Mouse (Mus musculus): ENCODE data around the gene Zfp692.

DNA sequence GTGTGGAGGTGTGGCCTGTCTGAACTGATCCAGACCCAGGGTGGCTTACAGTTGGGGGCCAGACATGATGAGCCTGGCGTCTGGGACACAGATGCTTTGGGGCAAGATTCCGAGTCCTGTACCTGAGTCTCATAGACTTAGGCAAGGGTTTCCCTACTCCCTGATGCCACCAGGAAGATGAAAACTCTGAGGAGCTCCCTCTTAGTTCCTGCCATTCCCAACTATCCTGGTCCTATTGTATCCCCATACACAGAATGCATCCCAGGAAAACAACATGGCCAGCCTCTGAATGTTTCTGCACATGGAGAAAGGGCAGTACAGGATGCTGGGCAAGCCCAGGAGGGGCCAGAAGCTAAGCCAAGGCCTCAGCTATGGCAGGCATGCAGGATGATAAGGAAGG is 43.4 kb upstream of the Zfp692 start:
- TF ChIP-seq CTCF (IDR thresholded peaks at IDR 0.05 in 2 of 3, conservative IDR thresholded peaks at IDR 0.05 in 1 of 3; ENCODE audit: control insufficient read depth in 1 of 3, insufficient read depth in 1 of 3, low read depth in 2 of 3, low read length in 3 of 3, poor library complexity in 1 of 3, severe bottlenecking in 1 of 3) (no peak), NRF1 (IDR thresholded peaks at IDR 0.05; ENCODE audit: insufficient read depth, low read depth, low read length, poor library complexity, severe bottlenecking) (no peak), POLR2A (IDR thresholded peaks at IDR 0.05; ENCODE audit: control insufficient read depth in 1 of 2, insufficient read depth in 1 of 2, low read depth in 1 of 2, low read length in 2 of 2, poor library complexity in 1 of 2) (no peak), JUND (IDR thresholded peaks at IDR 0.05; ENCODE audit: low read depth, low read length) (no peak), HCFC1 (IDR thresholded peaks at IDR 0.05; ENCODE audit: low read depth, low read length) (no peak), CHD2 (IDR thresholded peaks at IDR 0.05; ENCODE audit: low read length) (no peak), GATA1 (IDR thresholded peaks at IDR 0.05; ENCODE audit: low read depth, low read length) (no peak), EP300 (IDR thresholded peaks at IDR 0.05; ENCODE audit: low read depth in 1 of 2, low read length in 2 of 2) (no peak), RCOR1 (IDR thresholded peaks at IDR 0.05; ENCODE audit: low read depth, low read length) (no peak), TBP (IDR thresholded peaks at IDR 0.05; ENCODE audit: low read depth, low read length) (no peak), MAZ (IDR thresholded peaks at IDR 0.05; ENCODE audit: low read depth, low read length) (no peak), USF2 (IDR thresholded peaks at IDR 0.05; ENCODE audit: borderline replicate concordance in 1 of 2, insufficient read depth in 1 of 2, low read depth in 1 of 2, low read length in 2 of 2) (no peak)

Measured in MEL (cell line).